Mouse (Mus musculus): ENCODE measurements around the gene Cd2ap.

DNA sequence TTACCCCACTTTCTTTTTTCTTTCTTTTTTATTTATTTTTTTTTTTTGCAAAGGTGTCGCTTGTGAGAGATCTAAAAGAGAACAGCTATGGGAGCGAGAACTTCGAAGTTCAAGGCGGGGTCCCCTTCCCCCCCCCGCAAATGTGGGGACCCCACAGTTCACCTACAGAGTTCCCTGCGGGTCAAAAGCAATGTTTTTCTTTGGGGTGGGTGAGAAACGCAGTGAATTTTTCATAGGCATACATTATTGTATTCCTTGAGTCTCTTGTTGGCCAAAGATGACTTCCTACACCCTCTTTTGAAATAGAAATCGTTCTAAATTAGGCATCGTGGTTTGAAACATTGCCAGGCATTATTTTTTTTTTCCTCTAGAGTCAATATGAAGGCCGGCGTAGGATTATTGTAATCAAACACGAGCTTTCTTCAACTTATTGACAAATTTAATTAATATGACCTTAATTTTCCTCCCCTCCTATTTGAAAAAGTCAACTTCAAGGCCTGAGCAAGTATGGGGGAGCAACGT is 500 bp upstream of the Cd2ap start:
- TF ChIP-seq CTCF (IDR thresholded peaks at IDR 0.05; ENCODE audit: low read depth) (no peak), EP300 (IDR thresholded peaks at IDR 0.05; ENCODE audit: low read depth) (no peak)

Measured in liver, postnatal 0 days (tissue).